Mouse (Mus musculus) stomach, postnatal 0 days (tissue): ENCODE data around the gene Ampd3. TPM values are rescaled to one million over a fixed set of nuclear protein-coding genes. Genes with fewer than 3 reads are reported as not detected.

Experiments
- ATAC-seq: fragments of 200-750 bp; cut with Nextera tagmentation; 2 replicates; pipeline ENCODE4 v1.8.0; 2017; ENCODE audit not compliant: low FRiP score, low TSS enrichment
- DNase-seq: peaks from one replicate; pipeline ENCODE4 v3.0.0-alpha.2; 2016; ENCODE audit warnings: low spot score
- H3K27ac ChIP-seq: fragments of 300-500 bp; sonication (generic); replicated peaks from 2 replicates; pipeline ENCODE4 v1.5.1; 2014; ENCODE audit warnings: mild to moderate bottlenecking, control low read depth
- H3K27me3 ChIP-seq: fragments of 300-500 bp; sonication (generic); 2 replicates; pipeline ENCODE4 v1.6.1; 2014; ENCODE audit warnings: low read length; ENCODE audit not compliant: control insufficient read depth, insufficient read depth
- H3K36me3 ChIP-seq: fragments of 300-500 bp; sonication (generic); 2 replicates; pipeline ENCODE4 v1.6.1; 2014; ENCODE audit warnings: low read length, mixed read lengths; ENCODE audit not compliant: control insufficient read depth, insufficient read depth
- H3K4me1 ChIP-seq: fragments of 300-500 bp; sonication (generic); replicated peaks from 2 replicates; pipeline ENCODE4 v1.6.1; 2014; ENCODE audit warnings: antibody characterized with exemption; ENCODE audit not compliant: control insufficient read depth, insufficient read depth
- H3K4me2 ChIP-seq: fragments of 300-500 bp; sonication (generic); replicated peaks from 2 replicates; pipeline ENCODE4 v1.6.1; 2014; ENCODE audit warnings: low read depth, mild to moderate bottlenecking, control low read depth, moderate library complexity
- H3K4me3 ChIP-seq: fragments of 300-500 bp; sonication (generic); 2 replicates; pipeline ENCODE4 v1.5.1; 2014; ENCODE audit warnings: low read depth, low read length, control low read depth
- H3K9ac ChIP-seq: fragments of 300-500 bp; sonication (generic); 2 replicates; pipeline ENCODE4 v1.6.1; 2014; ENCODE audit warnings: mild to moderate bottlenecking, low read length, control low read depth, mixed read lengths
- H3K9me3 ChIP-seq: fragments of 300-500 bp; sonication (generic); 2 replicates; pipeline ENCODE4 v1.6.1; 2016; ENCODE audit warnings: low read length; ENCODE audit not compliant: control insufficient read depth
- CTCF ChIP-seq: IDR thresholded peaks from 2 replicates; pipeline ENCODE4 v1.5.1; 2016; ENCODE audit warnings: antibody characterized with exemption, low read depth, mild to moderate bottlenecking, moderate library complexity
- EP300 ChIP-seq: optimal IDR thresholded peaks from 2 replicates; pipeline ENCODE3; 2016; ENCODE audit warnings: antibody characterized with exemption
- WGBS: fragments of 180-500 bp; shearing (Covaris S2); extraction: QIAGEN DNeasy Blood & Tissue Kit; methylation state at CpG from one replicate; pipeline ENCODE4 v1.1.7; 2014; 5-methylcytosine and 5-hydroxymethylcytosine counted together
- polyA plus RNA-seq: library from polyadenylated mRNA; unstranded; fragments of >200 nt; fragmentation: Nextera tagmentation; extraction: Ambion mirVana; gene quantifications from 2 replicates; pipeline ENCODE4 v1.2.1, GENCODE M21; 2015

Gene Ampd3
- polyA plus RNA-seq, 1 experiment from 2014 or later: 4.7 TPM

- Histone ChIP-seq H3K9ac (no peak overlapping the region), H3K9me3 (no peaks in the 10 kb centered on the region), H3K36me3 (no peaks in the 10 kb centered on the region), H3K27me3 (no peaks in the 10 kb centered on the region), H3K4me3 (no peak overlapping the region), H3K4me1 (no peaks in the 10 kb centered on the region), H3K27ac (no peak overlapping the region), H3K4me2 (no peak overlapping the region)
- no peak for DNase-seq
- no peak for TF ChIP-seq EP300
- no peak for TF ChIP-seq CTCF
- WGBS: 75% methylated on average over 6 of the region's 6 CpGs
- ATAC-seq: no peak
Observed at GRCm38 (mm10) chr7:110729295-110729694, 38.7 kb upstream of the Ampd3 start.

GRCm38 (mm10) chr7:110731091-110731967, 36.7 kb upstream of the Ampd3 start:
- WGBS: 68% methylated on average over 6 of the region's 6 CpGs
- H3K4me3 ChIP-seq: no peak overlapping the region
- no peaks in the 10 kb centered on the region for H3K4me1 ChIP-seq
- H3K9ac ChIP-seq: no peak overlapping the region
- no peaks in the 10 kb centered on the region for H3K36me3 ChIP-seq
- no peaks in the 10 kb centered on the region for H3K9me3 ChIP-seq
- ATAC-seq (no peak), DNase-seq (no peak)
- H3K4me2 ChIP-seq: no peak overlapping the region
- TF ChIP-seq EP300: no peak
- no peak for TF ChIP-seq CTCF
- H3K27me3 ChIP-seq: no peaks in the 10 kb centered on the region
- H3K27ac ChIP-seq: no peak overlapping the region

GRCm38 (mm10) chr7:110732001-110732632, 35.9 kb upstream of the Ampd3 start:
- H3K36me3 ChIP-seq: no peaks in the 10 kb centered on the region
- DNase-seq (no peak), ATAC-seq (no peak)
- WGBS: 82% methylated on average over 12 of the region's 12 CpGs
- no peak for TF ChIP-seq CTCF
- no peak for TF ChIP-seq EP300
- H3K9me3 ChIP-seq: no peaks in the 10 kb centered on the region
- H3K27me3 ChIP-seq: no peaks in the 10 kb centered on the region
- H3K4me3 ChIP-seq: no peak overlapping the region
- H3K27ac ChIP-seq: no peak overlapping the region
- no peaks in the 10 kb centered on the region for H3K4me1 ChIP-seq
- no peak overlapping the region for H3K9ac ChIP-seq
- no peak overlapping the region for H3K4me2 ChIP-seq

GRCm38 (mm10) chr7:110736914-110737313, 31.1 kb upstream of the Ampd3 start:
- Histone ChIP-seq H3K4me1 (peaks cover 3% of the 10 kb centered on the region), H3K4me3 (no peak overlapping the region), H3K4me2 (no peak overlapping the region), H3K9ac (no peak overlapping the region), H3K36me3 (no peaks in the 10 kb centered on the region), H3K9me3 (no peaks in the 10 kb centered on the region), H3K27me3 (no peaks in the 10 kb centered on the region), H3K27ac (no peak overlapping the region)
- DNase-seq (no peak), ATAC-seq (no peak)
- WGBS: 45% methylated on average over 2 of the region's 2 CpGs
- TF ChIP-seq CTCF (peak; percentile 37), EP300 (no peak)

GRCm38 (mm10) chr7:110739764-110740163, 28.2 kb upstream of the Ampd3 start:
- H3K9me3 ChIP-seq: no peaks in the 10 kb centered on the region
- no peak overlapping the region for H3K27ac ChIP-seq
- no peak overlapping the region for H3K4me3 ChIP-seq
- H3K4me1 ChIP-seq: peaks cover 3% of the 10 kb centered on the region
- H3K36me3 ChIP-seq: no peaks in the 10 kb centered on the region
- WGBS: 47% methylated on average over 5 of the region's 5 CpGs
- no peak for DNase-seq
- no peak for ATAC-seq
- H3K27me3 ChIP-seq: no peaks in the 10 kb centered on the region
- TF ChIP-seq CTCF (no peak), EP300 (no peak)
- H3K9ac ChIP-seq: no peak overlapping the region
- H3K4me2 ChIP-seq: no peak overlapping the region

- Histone ChIP-seq H3K9me3 (no peaks in the 10 kb centered on the region), H3K27me3 (no peaks in the 10 kb centered on the region), H3K4me2 (no peak overlapping the region), H3K36me3 (no peaks in the 10 kb centered on the region), H3K27ac (0 out of 2 replicates have a peak overlapping the region, but pooled peaks have one; percentile 4), H3K4me3 (no peak overlapping the region), H3K9ac (no peak overlapping the region), H3K4me1 (peaks cover 3% of the 10 kb centered on the region)
- no peak for TF ChIP-seq CTCF
- no peak for TF ChIP-seq EP300
- 69% methylated on average over 2 of the region's 2 CpGs for WGBS
- ATAC-seq (no peak), DNase-seq (no peak)
Observed at GRCm38 (mm10) chr7:110740188-110740587, 27.8 kb upstream of the Ampd3 start.
